ENCODE assay signal across 8 mouse cellular contexts in the genomic region with DNA sequence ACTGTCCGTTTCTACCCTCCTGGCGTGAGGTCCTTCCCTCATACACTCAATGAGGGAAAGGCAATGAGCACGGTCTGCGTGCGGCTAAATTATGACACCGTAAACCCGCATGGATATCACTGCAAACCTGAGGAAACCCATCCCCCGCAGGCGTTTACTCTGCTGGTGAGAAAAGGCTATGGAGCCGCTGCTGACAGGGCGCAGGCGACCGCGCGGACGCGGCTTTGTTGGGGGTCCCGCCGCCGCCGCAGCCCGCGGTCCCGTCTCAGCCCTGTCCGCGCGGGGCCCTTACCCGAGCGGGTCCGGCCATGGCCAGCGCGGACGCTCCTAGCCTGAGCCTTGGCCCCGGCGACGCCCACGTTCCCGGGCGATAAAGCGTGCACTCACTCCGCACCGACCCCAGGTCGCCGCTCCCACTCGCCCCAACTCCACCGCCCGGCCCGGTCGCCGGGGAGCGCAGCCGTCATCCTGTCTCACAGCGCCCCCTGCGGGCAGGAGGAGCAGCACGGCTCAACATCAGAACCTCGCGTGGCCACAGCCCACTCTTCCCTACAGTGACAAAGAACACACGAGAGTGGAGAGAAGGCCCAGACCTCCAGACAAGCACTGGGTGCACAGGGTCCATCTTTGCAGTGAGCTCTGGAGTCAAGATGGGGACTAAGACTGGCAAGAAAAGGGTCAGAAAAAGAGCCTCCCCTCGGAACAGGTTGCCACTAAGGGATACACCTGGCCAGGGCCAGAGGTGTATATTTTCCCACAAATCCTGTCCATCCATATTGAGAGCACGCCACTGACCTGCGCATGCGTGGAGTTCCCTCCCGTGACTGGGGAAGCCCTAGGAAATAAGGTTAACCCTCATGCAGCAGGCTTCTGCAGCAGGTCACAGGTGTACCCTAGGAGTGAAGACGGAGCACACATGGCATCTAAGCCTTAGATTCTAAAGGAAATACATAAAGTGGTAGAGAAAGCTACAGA. TPM values are rescaled to one million over a fixed set of nuclear protein-coding genes. Genes with fewer than 3 reads are reported as not detected.
DNase-seq lines count a peak whose midpoint lies in the region; ATAC-seq and TF ChIP-seq lines count a peak whose summit lies in the region.

A gene (minus strand): TSS at position 764 of the 975 bp plus-strand sequence.

- WGBS in hindbrain, embryonic 11.5 days = 2% methylated on average over 64 of the region's 64 CpGs
- 2% methylated on average over 50 of the region's 64 CpGs for WGBS in lung, postnatal 0 days

- no peaks in the 10 kb centered on the region for H3K4me1 ChIP-seq in hindbrain, embryonic 11.5 days (replicated peaks; ENCODE audit: control insufficient read depth, insufficient read depth, low read length)
- no peaks in the 10 kb centered on the region for H3K4me1 ChIP-seq in lung, postnatal 0 days (ENCODE audit: insufficient read depth, low read depth, low read length)

- H3K27ac ChIP-seq in hindbrain, embryonic 11.5 days (ENCODE audit: low read depth, low read length) = peak within 1 kb of the TSS; percentile 92
- peak within 1 kb of the TSS; percentile 49; the same call in 1 of the 2 replicates for H3K27ac ChIP-seq in lung, postnatal 0 days (ENCODE audit: low read length)

- ATAC-seq in hindbrain, embryonic 11.5 days (ENCODE audit: low FRiP score) = peak; percentile 93
- ATAC-seq in lung, postnatal 0 days = peak; percentile 95

- peak within 1 kb of the TSS; percentile 49 for H3K4me2 ChIP-seq in hindbrain, embryonic 11.5 days (replicated peaks; ENCODE audit: low read depth, low read length)
- peak within 1 kb of the TSS; percentile 70 for H3K4me2 ChIP-seq in lung, postnatal 0 days (replicated peaks; ENCODE audit: low read depth, low read length)

- peak; percentile 94 for DNase-seq in MN1 (ENCODE audit: low spot score)
- peak; percentile 95 for DNase-seq in cerebellum, adult 9-10 months
- peak; percentile 76 to 96 for DNase-seq in frontal cortex, adult 2 months (ENCODE audit: extremely low spot score in 1 of 2, low spot score in 1 of 2)
- peak; percentile 96 for DNase-seq in hindbrain, embryonic 11.5 days (ENCODE audit: low spot score)
- DNase-seq in layer of hippocampus, postnatal 10 days (ENCODE audit: low spot score in 2 of 2) = peak; percentile 95 to 97
- peak; percentile 93 for DNase-seq in lung, postnatal 0 days (ENCODE audit: low spot score)
- peak; percentile 83 for DNase-seq in ovary, postnatal 10 days (ENCODE audit: low spot score)
- DNase-seq in thymus, postnatal 0 days (ENCODE audit: low spot score) = peak; percentile 91

- no peak for TF ChIP-seq EP300 in lung, postnatal 0 days (IDR thresholded peaks at IDR 0.05)

- peak within 1 kb of the TSS; percentile 91 for H3K9ac ChIP-seq in hindbrain, embryonic 11.5 days (ENCODE audit: low read depth, low read length)
- peak within 1 kb of the TSS; percentile 65 for H3K9ac ChIP-seq in lung, postnatal 0 days (replicated peaks; ENCODE audit: low read depth)

- H3K9me3 ChIP-seq in hindbrain, embryonic 11.5 days (ENCODE audit: control insufficient read depth, low read length) = no peaks in the 10 kb centered on the region
- H3K9me3 ChIP-seq in lung, postnatal 0 days (ENCODE audit: low read length) = no peaks in the 10 kb centered on the region

- TF ChIP-seq CTCF in lung, postnatal 0 days (IDR thresholded peaks at IDR 0.05) = peak; percentile 99

- peak within 1 kb of the TSS; percentile 83 for H3K4me3 ChIP-seq in hindbrain, embryonic 11.5 days (ENCODE audit: low read depth, low read length)
- peak within 1 kb of the TSS; percentile 82 for H3K4me3 ChIP-seq in lung, postnatal 0 days (ENCODE audit: low read depth, low read length)

- H3K36me3 ChIP-seq in hindbrain, embryonic 11.5 days (ENCODE audit: control insufficient read depth, insufficient read depth, low read length) = no peaks in the 10 kb centered on the region
- no peaks in the 10 kb centered on the region for H3K36me3 ChIP-seq in lung, postnatal 0 days (ENCODE audit: insufficient read depth, low read length)

- H3K27me3 ChIP-seq in hindbrain, embryonic 11.5 days (ENCODE audit: control insufficient read depth, insufficient read depth, low read length) = no peaks in the 10 kb centered on the region
- no peaks in the 10 kb centered on the region for H3K27me3 ChIP-seq in lung, postnatal 0 days (replicated peaks; ENCODE audit: insufficient read depth, low read length)

RNA-seq across cellular contexts. Expression of the gene that starts here (rescaled TPM):
- 2.4 TPM in 2 replicates for polyA plus RNA-seq in frontal cortex, adult 2 months (2012; rRNA removed)
- 6.6 and 6.9 TPM in 2 replicates for polyA plus RNA-seq in hindbrain, embryonic 11.5 days (2014; fragmentation: Nextera tagmentation; extraction: Ambion mirVana)
- total RNA-seq in layer of hippocampus, postnatal 10 days (2021) = 1 to 10 TPM; 7.0 to 7.2 TPM
- 0.98 and 1.0 TPM in 2 replicates for polyA plus RNA-seq in lung, postnatal 0 days (2015; fragmentation: Nextera tagmentation; extraction: Ambion mirVana)
- polyA plus RNA-seq in thymus, postnatal 0 days (2015; fragmentation: Nextera tagmentation; extraction: Ambion mirVana) = 1.6 and 2.6 TPM in 2 replicates

Comparison
In these comparisons a context has a peak if more than half of its experiments do, and no peak if none do; other contexts are left out.
1. Peak in every context shown above with its lines: DNase-seq, ATAC-seq, H3K4me3 ChIP-seq and H3K27ac ChIP-seq.